Mouse (Mus musculus): ENCODE measurements around the gene Sik3.

DNA sequence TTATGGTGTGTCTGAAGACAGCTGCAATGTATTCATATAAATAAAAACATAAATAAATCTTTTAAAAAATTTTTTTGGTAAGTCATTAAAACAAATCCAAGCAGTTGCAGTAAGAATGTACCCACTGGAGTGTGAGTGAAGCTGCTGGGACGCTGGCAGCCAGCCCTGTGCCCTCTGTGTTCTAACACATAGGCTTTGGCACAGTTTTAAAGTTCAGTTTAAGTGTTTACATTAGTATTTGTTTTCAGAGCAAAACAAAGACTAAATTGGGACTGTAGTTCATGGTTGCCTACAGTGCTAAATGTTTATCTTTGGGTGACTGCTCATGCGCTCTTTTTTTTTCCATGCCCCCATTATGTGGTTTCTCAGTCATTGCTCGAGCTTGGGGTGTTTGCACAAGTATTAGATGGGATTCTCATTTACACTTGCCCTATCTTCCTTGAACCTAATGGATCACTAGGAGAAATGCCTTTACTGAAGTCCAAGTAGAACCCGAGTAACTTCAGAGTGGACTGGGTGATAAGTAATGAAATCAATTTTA lies 145.7 kb downstream of the Sik3 start:
- TF ChIP-seq POLR2A (IDR thresholded peaks at IDR 0.05; ENCODE audit: control insufficient read depth, low read depth, low read length) = no peak
- TF ChIP-seq CTCF (IDR thresholded peaks at IDR 0.05; ENCODE audit: control insufficient read depth, insufficient read depth, insufficient replicate concordance, low read depth, low read length) = no peak
